Mouse (Mus musculus) T-cell, adult 2 months (primary cell): Measurements from ENCODE around the gene Nim1k.
A peak's percentile ranks its signal among the peaks of the same experiment; 100 is the strongest.
"Not testable (repeated sequence)": the region's sequence is repeated elsewhere in the genome, so short reads cannot be mapped to it uniquely, and the experiment has no call there.

ENCODE experiments used
- DNase-seq: peaks from one replicate; pipeline ENCODE4 v3.0.0; 2022; ENCODE audit warnings: low spot score

Gene Nim1k

DNA sequence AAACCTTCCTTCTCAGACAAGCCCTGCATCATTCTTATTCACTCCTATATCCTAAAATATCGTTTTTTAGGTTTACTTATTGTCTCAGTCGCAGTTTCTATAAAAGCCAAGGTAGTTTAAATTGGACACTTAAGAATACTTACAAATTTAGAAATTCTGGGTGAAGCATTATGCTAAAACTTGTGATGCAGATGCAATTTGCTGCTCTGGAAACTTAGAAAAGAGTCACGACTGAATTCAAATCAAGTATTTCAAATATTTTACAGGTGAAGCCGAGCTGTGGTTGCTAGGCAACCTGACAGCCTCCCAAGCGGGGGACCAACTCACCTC, 66.0 kb downstream of the Nim1k start:
- no peak for DNase-seq

- DNase-seq: no peak
Observed at GRCm38 (mm10) chr13:119684416-119685177, 71.1 kb downstream of the Nim1k start.

- peak; percentile 13 for DNase-seq
Observed at GRCm38 (mm10) chr13:119681161-119681560, 74.5 kb downstream of the Nim1k start.

GRCm38 (mm10) chr13:119679721-119680120, 76.0 kb downstream of the Nim1k start:
- DNase-seq: no peak

DNA sequence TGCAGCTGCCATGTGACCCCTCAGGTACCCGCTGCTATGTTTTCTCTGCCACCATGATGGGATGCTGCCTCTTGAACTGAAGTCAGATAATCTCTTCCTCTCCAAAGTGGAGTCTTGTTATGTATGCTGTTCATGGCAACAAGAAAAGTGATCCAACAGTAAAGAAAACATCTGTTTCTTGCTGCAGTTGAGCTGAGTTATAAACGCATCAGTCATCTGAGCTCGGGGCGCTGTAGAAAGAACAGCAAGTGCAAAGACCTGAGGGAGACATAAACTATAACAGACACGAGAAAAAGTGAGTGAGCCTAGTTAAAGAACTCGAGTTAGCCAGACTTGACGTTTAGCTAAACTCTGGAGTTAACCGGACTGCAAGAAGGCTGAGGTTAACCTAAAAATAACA, 76.9 kb downstream of the Nim1k start:
- DNase-seq: no peak

DNA sequence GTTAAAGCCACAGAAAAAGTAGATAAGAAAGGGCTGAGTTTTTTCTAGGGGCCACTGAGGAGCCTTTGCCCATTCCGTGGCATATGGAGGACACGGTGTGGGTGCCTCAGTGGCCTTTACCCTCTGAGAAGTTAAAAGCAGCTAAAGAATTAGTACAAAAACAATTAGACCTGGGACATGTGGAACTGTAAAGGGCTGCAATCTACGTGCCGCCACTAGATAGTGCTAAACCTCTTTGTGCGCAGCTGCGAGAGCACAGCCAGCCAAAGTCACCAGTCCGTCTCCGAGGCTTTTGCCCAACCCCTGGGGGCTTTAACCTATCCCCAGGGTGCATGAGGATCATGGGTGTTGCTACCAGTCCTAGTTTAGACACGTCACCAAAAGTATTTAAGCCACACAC, 94.3 kb downstream of the Nim1k start:
- DNase-seq: not testable (repeated sequence)
